Mouse (Mus musculus): ENCODE measurements around the gene Hmcn1. TPM values are rescaled to one million over a fixed set of nuclear protein-coding genes. Genes with fewer than 3 reads are reported as not detected.

Hmcn1 gene
- total RNA-seq, 2 experiments from 2014 or later, result not detected

DNA sequence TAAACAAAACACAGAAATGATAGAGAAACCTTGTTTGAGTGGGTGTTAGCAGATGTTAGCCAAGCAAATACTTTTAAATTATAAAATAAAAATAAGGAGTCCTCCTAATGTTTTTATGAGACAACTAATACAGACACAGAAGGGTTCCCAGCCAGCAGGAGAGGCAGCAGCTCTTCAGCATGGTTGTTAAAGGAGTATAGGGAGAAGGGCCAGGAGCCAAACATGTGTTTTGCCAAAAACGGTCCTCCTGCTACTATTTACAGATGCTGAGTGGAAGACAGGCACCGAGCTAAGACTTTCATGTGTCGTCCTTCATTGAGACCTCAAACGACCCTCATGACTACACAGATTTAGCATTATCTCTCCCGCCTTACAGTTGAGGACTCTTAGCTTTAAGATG is 281.8 kb downstream of the Hmcn1 start:
- no peak for ATAC-seq (replicated peaks; ENCODE audit: low FRiP score, poor library complexity, severe bottlenecking)

DNA sequence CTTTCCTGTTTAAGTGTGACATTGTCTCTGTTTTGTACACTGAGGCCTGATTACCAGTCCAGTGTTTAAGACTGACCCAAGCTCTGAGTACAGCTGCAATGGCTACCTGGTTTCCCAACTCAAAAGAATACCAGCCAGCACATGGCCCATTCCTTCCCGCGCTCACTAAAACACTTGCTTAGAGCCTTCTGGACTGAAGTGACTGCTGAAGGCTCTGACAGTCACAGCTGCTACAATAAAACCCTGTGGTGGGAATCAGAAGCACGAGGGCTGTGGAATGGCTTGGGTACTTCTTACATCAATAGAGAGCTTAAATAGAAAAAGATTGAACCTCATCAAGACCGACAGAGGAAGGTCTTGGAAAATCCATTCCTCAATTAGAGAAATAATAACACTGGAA is 286.7 kb downstream of the Hmcn1 start:
- ATAC-seq (replicated peaks; ENCODE audit: low FRiP score, poor library complexity, severe bottlenecking), result no peak

DNA sequence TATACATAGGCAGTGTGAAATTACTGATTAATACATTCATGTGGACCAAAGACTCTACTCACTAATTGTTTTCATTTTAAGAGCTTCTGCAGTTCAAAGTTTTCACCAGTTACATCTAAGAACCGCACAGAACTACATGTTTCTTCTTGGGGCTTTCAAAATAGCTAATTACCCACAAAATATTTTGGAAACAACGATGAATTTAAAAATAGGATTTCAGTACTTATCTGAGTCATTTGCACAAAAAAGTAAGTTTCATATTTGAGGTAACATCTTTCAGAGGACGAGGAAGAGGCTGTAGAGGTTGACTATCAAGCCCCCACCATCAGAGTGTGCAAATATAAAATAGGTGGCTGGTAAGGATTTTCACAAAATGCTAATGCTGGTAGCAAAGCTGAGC is 295.5 kb downstream of the Hmcn1 start:
- ATAC-seq (replicated peaks; ENCODE audit: low FRiP score, poor library complexity, severe bottlenecking), result no peak

DNA sequence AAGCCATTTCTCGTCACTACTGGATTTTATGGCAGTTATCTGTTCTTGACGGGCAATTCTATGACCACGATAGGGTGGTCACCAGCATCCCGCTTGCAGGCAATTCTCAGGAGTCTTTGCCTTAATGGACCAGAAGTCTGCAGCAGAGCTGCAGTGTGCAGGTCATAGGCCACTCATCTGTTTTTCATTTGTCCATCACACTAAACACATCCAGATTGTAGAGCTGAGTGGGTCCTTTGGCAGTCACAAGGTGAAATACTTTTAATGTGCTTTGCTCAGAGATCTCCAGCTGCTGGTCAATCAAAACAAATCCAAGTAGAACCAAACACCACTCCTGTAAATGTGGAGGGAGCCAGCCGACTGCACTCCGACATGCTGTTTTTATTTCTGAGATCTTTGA is 311.2 kb downstream of the Hmcn1 start:
- ATAC-seq (replicated peaks; ENCODE audit: low FRiP score, poor library complexity, severe bottlenecking), result no peak

DNA sequence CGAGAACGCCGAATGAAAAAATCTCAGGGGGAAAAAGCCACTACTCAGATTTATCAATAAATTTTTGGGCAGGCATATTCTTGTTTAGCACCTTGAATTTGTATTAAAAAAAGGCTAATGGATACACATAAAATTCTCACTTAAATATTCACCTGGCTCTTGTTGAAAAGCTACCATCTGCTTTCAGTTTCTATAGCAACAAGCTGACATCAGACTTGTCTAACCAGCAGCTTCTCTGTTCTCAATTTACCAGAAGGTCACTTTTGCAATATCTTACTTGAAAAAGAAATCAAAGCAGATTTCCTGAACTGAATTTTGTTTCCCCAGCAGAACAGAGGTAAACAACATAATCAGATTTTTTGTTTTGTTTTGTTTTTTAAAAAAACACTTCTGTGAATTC is 311.8 kb downstream of the Hmcn1 start:
- no peak for ATAC-seq (replicated peaks; ENCODE audit: low FRiP score, poor library complexity, severe bottlenecking)

DNA sequence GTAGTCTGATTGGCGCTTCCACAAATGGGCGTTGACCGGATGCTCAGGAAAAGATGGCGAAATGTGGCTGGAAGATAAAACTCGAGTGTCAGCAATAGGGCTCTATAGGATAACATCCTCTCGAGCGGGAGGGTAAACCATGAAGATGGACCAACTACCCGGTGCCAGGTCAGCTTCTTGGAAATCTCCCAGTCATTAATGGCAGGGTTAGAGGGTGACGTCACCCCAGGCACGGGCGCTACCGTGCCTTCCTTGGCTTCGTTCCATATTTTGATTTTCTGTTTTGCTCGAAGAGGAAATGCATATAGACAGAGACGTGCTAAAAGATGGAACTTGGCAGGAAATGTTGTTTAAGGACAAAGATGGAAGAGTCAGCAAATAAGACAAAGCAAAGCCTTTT is 312.2 kb downstream of the Hmcn1 start:
- ATAC-seq (replicated peaks; ENCODE audit: low FRiP score, poor library complexity, severe bottlenecking), result no peak

DNA sequence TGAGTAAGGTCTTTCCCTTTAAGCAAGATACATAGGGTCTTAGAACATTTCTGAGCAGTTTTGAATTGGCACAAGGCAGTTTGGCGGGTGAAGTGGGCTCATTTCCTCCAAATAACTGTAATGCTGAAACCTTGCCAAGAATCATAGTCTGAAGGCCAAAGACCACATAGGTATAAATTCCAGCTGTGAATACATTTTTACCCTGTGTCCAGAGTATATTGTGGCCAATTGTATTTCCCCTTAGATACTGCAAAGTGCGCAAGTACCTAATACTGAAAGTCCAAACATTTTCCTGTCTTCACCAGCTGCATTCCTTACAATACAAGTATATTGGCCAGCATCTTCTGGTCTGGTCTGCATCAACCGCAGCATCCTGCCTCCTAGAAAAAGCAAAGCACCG is 312.9 kb downstream of the Hmcn1 start:
- ATAC-seq (replicated peaks; ENCODE audit: low FRiP score, poor library complexity, severe bottlenecking), result no peak

DNA sequence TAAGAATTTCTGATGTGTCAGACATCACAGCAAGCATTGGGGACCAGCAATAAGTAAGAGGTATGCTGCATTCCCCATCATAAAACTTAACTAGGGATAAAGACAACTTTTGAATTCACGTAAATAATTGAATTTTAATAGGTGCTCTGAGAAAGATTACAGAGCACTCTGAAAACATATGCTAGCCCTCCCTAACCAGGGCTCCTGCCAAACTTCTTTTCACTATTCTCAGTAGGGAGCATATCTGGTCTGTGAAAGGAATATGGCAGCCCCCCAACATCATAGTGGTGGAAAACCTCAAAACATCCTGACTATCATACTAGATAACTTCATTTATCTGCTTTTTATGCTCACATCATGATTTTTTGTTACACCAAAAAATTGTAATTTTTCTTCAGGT is 347.9 kb downstream of the Hmcn1 start:
- no peak for ATAC-seq (replicated peaks; ENCODE audit: low FRiP score, poor library complexity, severe bottlenecking)

DNA sequence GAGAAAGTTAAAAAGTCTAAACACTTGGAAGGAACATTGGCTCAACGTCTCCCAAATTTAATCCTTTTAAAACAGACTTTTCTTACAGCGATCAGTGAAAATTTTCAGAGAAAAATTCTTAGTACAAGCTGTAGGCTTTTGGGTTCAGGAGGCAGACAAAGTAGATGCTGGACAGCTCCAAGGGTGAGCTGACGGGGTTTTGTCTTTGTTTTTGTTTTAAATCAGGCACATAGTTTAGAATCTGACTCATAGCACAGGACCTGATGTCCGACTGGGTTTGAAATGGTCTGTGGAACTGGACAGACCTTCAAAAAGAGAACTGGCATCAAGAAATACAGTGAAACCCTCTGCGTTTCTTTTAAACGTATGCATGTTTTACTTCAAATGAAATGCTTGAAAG is 353.7 kb downstream of the Hmcn1 start:
- ATAC-seq (replicated peaks; ENCODE audit: low FRiP score, poor library complexity, severe bottlenecking), result no peak

DNA sequence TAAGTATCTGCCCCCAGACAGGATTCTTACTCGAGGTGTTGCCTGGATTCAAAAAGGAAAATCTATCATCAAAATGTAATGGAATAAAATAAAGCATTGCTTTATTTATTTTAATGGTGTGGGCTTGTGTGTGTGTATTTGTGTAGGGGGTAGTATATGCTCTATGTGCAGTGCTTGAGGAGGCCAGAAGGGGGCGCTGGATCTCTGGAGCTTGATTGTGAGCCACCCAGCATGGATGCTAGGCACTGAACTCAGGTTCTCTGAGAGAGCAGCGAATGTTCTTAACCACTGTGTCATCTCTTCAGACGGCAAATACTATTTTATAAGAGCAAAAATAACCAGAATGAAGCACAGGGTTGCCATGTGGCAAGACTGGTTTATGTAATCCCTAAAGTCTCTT is 360.7 kb downstream of the Hmcn1 start:
- ATAC-seq (replicated peaks; ENCODE audit: low FRiP score, poor library complexity, severe bottlenecking), result no peak

DNA sequence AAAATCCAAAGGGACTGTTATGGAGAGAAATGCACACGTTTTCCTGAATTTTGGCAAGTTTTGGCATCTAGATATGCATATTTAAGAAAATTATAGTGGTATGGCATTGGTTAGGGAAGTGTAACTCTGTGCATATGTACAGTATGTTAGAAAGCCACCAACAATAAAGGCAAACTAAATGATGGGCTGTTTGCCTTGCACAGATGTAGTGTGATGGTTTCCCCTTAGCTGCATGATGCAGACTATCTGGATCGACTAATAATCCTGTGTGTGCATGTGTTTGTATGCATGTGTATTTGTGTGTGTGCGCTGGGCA is 361.4 kb downstream of the Hmcn1 start:
- ATAC-seq (replicated peaks; ENCODE audit: low FRiP score, poor library complexity, severe bottlenecking), result no peak

DNA sequence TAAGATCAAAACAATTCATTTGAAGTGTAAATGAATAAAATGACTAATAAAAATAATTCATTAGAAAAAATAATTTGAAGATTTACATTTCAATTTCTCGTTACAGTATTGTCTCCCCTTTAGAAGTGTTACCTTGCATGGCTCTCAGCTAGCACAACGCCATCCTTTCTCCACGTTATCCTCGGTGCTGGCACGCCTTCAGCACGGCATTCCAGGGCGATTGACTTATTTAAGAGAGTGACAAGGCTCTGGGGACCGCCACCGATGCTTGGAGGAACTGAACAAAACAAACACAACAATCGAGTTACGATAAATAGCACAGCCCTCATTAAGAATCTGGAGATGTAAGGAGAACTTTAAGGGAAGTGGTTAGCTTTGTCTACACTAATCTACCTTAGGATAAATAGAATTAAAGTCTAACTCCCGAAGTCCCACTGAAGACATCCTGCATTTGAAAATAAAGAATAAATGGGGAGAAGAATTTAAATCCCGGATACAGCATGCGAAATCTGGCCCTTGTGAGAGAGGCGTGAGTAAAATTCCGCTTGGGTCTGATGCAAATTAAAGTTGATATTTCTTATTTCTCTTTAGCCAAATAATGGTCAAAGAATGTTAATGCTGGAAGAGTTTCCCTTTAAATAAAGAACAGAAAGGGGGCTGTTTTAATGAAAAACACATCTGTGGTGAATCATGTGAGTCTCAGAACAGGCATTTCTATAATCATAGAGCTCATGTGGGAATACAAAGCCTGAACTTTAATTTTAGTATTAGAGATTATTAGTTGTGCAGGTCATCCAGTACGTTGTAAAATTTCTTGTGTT is 362.0 kb downstream of the Hmcn1 start:
- no peak for ATAC-seq (replicated peaks; ENCODE audit: low FRiP score, poor library complexity, severe bottlenecking)

DNA sequence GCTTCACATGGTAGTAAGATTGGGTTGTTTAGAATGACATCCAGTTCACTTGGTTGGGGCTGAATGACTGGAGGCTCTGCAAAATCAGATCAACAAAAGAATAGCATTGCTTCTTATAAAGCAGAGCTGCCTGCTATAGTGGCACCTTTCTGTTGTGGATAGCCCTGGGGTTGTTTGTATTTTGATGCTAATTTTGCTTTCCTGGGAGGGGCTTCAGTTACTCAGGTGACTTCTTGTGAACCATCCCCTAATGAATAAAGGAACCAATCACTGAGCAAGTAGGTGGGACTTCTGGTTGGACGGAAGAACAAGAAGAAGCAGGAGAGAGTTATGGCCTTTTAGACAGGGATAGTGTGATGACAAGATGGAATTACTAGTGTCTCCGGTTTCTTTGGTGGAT is 370.0 kb downstream of the Hmcn1 start:
- no peak for ATAC-seq (replicated peaks; ENCODE audit: low FRiP score, poor library complexity, severe bottlenecking)

DNA sequence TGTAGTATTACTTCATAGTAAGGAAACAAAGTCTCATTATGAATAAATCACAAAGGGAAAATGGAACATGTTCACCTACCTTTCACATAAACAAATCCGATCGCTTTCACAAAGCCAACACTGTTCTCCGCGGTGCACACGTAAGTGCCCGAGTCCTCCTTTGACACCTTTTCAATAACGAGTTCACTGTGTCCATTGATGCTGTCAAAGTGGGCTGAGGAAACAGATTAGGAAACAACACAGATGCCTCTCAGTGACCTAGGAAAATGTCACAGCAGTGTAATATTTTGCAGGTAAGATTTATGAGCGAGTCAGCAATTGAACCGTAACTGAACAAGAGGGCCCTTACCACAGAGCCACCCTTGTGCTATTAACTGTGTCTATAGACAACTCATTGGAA is 382.7 kb downstream of the Hmcn1 start:
- no peak for ATAC-seq (replicated peaks; ENCODE audit: low FRiP score, poor library complexity, severe bottlenecking)

DNA sequence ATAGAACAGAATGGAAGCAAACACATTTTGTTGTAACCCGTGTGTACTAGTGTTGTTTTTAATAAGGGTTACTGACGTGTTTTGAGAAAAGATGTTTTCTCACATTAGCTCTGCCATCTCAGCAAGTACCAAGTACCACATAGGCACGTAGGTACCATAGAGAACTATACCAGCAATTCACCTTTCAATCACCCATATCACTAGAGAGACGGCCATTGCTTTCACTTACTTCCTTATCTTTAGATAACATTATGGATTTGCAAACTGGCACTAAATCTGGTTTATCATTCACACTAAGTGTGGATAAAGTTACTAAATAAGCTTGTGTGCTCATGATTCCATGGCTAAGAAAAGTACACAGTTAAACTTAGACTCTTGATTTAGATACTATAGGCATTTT is 387.1 kb downstream of the Hmcn1 start:
- no peak for ATAC-seq (replicated peaks; ENCODE audit: low FRiP score, poor library complexity, severe bottlenecking)

DNA sequence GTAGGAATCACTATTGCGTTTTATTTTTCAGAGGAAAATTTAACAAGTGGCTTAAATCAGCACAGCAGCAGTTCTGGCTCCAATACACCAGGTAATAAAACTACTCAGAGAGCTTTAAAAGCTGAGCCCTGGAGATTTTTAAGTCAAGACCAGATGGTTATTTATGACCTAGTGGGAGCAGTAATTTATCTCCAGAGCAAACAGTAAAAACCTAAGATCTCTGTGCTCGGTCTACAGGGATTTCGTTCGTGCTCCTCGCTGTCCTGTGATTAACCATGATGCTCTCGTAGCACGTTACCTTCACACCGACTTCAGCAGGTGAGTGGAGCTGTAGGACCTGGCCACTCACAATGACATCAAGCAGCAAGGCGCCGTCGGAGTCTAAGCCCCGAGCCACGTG is 399.6 kb downstream of the Hmcn1 start:
- ATAC-seq (replicated peaks; ENCODE audit: low FRiP score, poor library complexity, severe bottlenecking), result no peak

DNA sequence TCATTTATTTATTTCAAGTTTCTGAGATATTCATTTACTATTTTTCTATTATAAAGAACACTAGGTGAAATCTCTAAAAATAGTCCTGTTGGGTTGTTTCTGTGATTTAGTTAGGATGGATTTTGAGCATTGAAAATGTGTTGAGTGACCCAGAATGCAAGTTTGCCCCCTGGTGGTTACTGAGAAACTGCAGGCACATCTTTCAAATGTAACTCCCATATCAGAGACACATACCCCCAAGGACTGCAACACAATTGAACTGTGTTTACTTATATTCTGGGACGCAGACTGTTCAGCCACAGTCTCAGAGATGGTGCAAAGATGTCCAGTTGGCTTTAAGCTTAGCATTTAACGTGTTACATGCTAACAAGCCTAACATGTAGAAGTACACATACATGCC is 402.0 kb downstream of the Hmcn1 start:
- ATAC-seq (replicated peaks; ENCODE audit: low FRiP score, poor library complexity, severe bottlenecking), result no peak

DNA sequence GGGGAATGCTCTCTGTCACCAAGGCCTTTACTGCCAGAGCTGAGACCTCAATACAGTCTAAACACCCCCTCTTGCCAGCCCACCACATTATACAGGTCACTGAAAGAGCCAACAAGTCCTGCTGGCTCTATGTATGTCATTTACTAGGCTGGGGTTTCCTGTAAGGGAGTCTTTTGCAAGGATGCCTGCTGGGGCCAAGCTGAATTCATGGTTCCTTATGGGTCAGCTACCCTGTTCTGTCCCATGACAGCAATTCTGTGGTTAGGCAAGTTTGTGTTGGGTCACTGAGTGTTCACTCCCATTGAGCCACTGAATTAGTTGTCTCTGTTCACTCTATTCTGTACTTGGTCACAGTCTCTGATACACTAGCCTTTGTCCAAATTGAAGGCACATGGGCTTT is 405.8 kb downstream of the Hmcn1 start:
- ATAC-seq (replicated peaks; ENCODE audit: low FRiP score, poor library complexity, severe bottlenecking), result no peak

DNA sequence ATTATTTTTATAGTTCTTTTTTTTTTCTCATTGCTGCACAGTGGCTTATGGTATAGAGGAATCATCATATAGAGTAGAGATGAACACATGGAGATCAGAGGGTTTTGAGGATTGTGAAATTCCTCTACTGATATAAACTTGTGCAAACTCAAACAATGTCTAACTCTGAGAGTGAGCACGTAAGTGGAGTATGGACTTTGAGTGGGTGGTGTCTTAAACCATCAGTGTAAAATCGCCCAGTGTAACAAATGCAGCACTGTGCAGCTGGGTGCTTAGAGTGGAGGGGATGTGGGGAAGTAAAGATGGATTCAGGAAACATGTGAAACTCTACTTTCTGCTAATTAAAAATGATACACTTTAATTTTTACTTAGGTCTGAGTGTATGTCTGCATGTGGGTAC is 408.8 kb downstream of the Hmcn1 start:
- ATAC-seq (replicated peaks; ENCODE audit: low FRiP score, poor library complexity, severe bottlenecking), result no peak

DNA sequence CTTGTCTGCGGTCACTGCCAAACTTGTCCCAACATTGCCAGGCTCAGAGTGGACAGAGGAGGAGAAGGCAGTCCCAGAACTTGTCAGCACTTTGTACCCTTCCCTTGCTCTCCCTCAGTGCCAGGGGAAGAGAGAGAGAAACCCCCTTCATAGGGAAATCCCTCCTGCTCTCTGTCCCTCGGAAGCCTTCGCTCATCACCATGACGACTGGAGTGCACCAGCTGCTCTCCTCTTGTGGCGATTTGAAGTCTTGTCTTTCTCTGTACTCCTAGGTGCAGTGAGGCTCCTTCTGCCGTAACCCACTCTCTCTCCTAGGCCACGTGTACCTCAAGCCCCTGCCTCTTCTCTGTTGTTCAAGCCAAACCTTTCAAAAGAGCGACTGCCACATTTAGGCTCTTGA is 409.5 kb downstream of the Hmcn1 start:
- no peak for ATAC-seq (replicated peaks; ENCODE audit: low FRiP score, poor library complexity, severe bottlenecking)

DNA sequence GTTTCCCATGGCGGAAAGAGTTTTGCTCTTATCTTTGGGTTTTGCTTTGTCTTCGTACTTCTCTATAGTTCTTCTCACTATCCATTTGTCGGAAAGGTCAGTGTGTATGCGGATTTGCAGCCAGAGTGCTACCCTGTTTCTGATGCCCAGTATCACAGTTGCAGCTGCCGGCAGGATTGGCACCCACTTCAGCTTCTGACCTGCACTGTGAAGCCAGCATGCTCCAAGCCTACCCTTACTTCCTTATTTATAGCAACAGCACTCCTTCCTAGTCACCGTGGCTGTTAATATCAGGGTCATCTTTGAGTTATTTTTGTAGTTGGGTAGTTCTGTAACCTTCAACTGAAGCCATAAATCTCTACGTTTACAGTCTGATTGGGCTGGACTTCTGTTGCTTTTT is 412.7 kb downstream of the Hmcn1 start:
- ATAC-seq (replicated peaks; ENCODE audit: low FRiP score, poor library complexity, severe bottlenecking), result no peak

DNA sequence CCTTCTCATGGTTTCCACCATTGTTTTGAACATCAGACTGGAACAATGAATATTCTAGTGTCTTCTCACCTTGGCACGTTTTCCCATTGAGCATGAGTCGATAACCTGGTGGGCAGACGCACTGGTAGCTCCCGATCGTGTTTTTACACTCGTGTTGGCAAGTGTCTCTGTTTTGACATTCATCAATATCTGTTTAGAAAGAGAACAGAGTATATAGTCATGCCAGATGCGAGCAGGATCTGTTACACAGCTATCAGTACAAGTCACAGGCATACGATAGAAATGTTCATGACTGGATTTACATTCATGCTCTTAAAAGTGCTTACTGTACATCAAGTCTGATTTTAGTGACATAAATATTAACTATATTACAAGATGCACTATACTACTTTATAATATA is 419.8 kb downstream of the Hmcn1 start:
- no peak for ATAC-seq (replicated peaks; ENCODE audit: low FRiP score, poor library complexity, severe bottlenecking)

Data from erythroblast, adult 5-6 weeks (primary cell).